Mouse (Mus musculus): ENCODE data around the gene Fgfr3.

- TF ChIP-seq CTCF (IDR thresholded peaks at IDR 0.05; ENCODE audit: insufficient read depth, low read depth, low read length) (no peak), POLR2A (IDR thresholded peaks at IDR 0.05; ENCODE audit: insufficient read depth, low read depth, low read length) (no peak)
Measured at GRCm38 (mm10) chr5:33694461-33694847, 27.0 kb upstream of the Fgfr3 start.
